Mouse (Mus musculus) embryonic stem cell, embryonic (primary cell): ENCODE measurements at regions not wholly inside any gene's neighbourhood (a gene's known extent, or its start where the extent isn't known, plus 50 kb on each side); places are given as distances from the start of the nearest gene placed in this dataset.

Experiments used
- CTCF ChIA-PET, 4 experiments: fragments of 300-600 bp in 2 of 4; fragments of 350-600 bp in 2 of 4; sonication (Branson Sonifier 250); formaldehyde crosslinking; loops; one replicate each; lab custom pipeline; 2022; ENCODE audit warnings: inconsistent platforms in 2 of 4; lab: Charles Lee
- POLR2A ChIA-PET, 4 experiments: fragments of 300-600 bp in 2 of 4; fragments of 350-600 bp in 2 of 4; sonication (Branson Sonifier 250); formaldehyde crosslinking; loops; one replicate each; lab custom pipeline; 2022; ENCODE audit warnings: antibody characterized with exemption in 4 of 4, inconsistent platforms in 1 of 4; lab: Charles Lee

DNA sequence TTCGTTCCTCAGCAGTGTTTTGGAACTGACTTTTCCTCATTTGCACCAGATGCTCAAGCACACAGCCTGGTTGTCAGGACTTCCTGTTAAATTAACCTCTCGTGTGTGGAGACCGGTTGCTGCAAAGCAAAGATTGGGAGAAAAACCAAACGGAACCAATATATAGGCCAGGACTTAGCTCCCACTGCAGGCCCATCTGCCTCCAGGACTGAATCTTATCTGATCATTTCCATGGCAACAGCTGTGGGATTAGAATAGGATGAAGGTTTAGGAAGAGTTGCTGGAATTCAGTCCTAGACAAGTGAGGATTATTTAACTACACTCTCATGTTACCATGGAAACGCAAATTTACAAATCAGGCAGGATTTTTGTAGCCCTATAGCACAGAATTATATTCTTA, 154.4 kb upstream of the Slco3a1 start:
- POLR2A ChIA-PET, result interaction anchor here in 1 of 4 experiments (0.6 kb wide), 1 partner anchor 233 kb away, joined by 3 read pairs; no protein-coding TSS in a partner anchor
- CTCF ChIA-PET, result no interaction called here

DNA sequence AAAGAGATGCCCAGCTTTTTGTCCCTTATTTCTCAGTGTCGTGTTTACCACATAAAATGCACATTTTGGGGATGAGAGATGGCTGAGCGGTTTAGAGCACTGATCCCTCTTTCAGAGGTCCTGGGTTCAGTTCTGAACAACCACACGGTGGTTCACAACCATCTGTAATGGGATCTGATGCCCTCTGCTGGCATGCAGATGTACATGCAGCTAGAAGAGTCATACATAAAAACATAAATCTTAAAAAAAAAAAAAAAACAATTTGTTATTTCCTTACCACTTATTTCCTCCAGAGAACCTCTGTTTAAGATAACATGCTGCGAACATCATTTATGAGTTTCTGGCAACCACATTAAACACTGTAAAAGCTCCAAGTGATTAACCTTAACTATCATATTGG, 149.0 kb upstream of the Slco3a1 start:
- ChIA-PET POLR2A (interaction anchor here in 1 of 4 experiments (0.7 kb wide), 1 partner anchor 853 kb away, joined by 7 read pairs; no protein-coding TSS in a partner anchor), CTCF (interaction anchor here (0.6 to 1.7 kb wide), 9 partner anchors 11 to 1977 kb away, joined by 3 to 6 read pairs (median 3); partner anchors contain the start of gene Slco3a1 (in 1 of the 4))

DNA sequence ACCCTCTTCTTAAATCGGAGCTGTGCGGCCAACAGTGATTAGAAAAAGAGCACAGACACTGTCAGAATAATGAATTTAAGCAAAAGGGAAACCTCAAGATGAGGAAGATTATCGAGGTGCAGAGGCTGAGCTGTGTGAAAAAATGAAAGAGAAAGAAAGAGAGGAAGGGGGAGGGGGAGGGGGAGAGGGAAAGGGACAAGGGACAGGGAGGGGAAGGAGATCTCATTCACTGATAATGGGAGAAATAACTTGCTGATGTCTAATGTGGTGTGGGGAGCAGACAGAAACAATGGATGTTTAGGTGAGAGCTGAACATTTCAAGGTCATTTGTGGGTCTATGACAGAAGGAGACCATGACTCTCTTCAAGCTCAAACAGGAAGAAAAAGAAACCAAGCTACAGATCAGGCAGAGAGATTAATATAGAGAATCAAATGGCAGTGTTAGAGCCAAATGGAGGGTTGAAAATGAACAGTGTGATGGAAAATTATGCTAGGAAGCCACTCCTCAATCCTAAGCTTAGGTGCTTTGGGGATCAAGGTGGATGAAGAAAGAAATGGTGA, 143.3 kb upstream of the Slco3a1 start:
- ChIA-PET POLR2A (no interaction called here), CTCF (no interaction called here)

DNA sequence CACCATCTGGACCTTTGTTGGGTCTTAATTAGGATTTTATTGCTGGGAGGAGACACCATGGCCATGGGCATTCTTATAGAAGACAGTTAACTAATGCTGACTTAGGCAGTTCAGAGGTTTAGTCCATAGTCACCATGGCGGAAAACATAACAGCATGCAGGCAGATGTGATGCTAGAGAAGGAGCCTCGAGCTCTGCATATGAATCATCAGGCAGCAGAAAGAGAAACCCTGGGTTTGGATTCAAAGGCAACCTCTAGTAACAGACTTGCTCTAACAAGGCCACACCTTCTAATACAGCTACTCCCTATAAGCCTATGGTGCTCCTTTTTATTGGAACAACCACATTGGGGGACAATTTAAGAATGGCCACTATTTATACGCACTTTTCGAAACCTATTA, 141.7 kb upstream of the Slco3a1 start:
- CTCF ChIA-PET, result no interaction called here
- POLR2A ChIA-PET, result no interaction called here

DNA sequence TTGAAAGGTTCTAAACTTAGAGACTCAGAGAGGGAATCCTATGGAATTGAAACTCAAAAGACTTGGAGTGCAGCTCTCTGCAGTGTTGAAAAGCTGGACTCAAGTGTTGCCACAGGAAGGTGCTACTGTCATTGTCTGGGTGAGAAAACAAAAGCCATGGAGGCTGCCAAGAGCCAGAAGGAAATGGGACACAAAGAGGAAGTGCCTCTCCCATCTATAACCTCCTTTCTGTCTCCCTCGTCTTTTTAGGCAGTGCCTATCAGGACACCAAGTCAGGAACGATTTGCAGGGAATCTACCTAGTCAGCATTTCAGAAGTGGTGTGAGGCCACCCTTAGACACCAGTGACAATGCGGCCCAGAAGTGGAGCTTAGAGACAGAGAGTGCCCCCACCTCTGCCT, 138.5 kb upstream of the Slco3a1 start:
- CTCF ChIA-PET, result interaction anchor here in 1 of 4 experiments (0.7 kb wide), 1 partner anchor 139 kb away, joined by 3 read pairs; no protein-coding TSS in a partner anchor
- POLR2A ChIA-PET, result no interaction called here

DNA sequence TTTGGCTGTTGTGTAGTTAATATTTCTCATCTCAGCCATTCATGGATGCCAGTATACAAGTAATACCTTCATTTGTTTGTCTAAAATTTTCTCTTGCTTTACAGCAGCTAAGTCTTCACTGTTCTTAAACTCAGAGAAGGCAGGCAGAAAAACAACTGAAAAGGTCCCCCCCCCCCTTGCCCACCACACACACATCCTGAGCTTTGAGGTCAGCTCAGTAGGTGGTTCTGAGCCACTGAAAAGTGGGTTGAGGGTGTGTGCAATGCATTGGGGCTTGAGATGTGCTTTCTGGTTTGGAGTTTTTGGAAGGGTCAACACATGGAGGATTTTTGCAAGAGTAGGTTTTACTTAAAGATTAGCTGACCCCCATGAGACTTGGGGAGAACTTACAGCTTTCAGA, 136.1 kb upstream of the Slco3a1 start:
- ChIA-PET POLR2A (interaction anchor here in 1 of 4 experiments (0.7 kb wide), 1 partner anchor 542 kb away, joined by 3 read pairs; no protein-coding TSS in a partner anchor), CTCF (interaction anchor here in 1 of 4 experiments (0.6 to 0.7 kb wide), 2 partner anchors 123 to 647 kb away, joined by 3 to 5 read pairs; no protein-coding TSS in a partner anchor)

DNA sequence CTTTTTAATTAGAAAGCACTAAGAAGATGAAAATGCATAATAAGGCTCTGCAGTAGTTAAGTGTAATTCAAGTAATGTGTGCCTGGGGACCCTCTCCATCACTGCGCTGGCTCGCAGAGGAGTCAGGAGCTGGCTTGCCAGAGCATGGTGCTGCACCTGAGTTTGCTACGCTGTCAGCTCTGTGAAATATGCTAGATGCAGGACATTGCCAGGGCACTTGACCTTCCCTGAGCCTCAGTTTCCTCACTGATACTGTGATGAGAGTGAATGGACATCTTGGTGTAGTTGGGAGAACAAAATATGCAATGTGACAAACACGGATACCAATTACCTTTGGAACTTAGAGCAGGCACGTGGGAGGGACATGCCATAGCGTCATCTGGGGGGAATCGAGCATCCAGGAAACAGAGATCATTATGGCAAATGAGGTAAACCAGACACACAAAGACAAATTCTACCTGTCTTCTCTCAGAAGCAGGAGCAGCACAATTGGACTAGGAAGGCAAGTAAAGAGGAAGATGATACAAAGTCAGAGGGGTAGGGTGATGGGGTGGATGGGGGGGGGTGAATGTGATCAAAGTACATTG, 133.6 kb upstream of the Slco3a1 start:
- POLR2A ChIA-PET, result no interaction called here
- CTCF ChIA-PET, result no interaction called here

DNA sequence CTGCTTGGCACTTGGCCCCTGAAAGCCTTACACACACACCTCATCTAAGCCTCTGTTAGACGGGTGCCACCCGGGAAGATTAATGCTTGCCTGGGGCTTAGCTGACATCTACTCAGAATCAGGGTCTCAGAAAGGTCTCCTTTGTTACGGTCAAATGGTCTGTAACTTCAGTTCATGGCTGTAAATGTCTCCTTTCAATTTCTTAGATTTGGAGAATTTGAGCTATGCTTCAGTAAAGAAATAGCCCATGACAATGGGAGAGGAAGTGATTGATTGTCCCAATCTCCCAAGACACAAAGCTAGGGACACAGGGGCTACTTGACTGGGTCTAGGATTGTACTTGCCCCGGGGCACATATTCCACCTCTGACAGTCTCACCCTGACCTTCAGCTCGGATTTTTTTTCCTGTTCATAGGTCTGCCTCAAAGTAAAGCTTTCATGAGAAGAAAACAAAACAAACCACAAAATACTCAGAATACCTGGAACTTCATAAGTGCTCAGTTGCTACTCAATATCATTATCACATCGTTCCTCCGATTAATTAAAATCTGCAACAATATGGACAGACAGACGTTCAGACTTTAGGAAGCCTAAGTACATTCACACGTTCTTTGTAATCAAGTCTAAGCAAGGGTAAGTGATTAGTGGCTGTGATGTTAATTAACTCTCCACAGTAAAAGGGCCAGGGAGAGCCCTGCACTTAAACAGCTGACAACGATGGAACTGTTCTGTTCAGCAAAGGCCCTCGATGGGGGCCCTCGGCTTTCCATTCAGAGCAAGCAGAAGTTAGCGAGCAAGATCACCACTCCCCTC, 132.9 kb upstream of the Slco3a1 start:
- POLR2A ChIA-PET, result interaction anchor here in 1 of 4 experiments (0.6 kb wide), 1 partner anchor 122 kb away, joined by 4 read pairs; no protein-coding TSS in a partner anchor
- CTCF ChIA-PET, result no interaction called here

DNA sequence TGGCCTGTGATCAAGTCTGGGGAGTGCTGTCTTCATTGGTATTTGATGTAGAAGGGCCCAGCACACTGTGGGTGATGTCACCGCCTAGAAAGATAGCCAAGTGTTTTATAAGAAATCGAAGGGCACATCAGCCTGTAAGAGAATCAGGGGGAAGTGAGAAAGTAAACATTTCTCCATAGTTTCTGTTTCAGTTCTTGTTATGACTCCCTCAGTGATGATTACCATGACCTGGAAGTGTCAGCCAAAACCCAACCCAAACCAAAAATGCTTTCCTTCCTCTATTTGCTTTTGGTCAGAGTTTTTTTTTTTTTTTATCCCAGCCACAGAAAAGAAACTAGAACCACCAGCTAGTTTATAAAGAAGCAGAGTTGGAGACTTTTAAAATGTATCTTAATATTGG, 129.4 kb upstream of the Slco3a1 start:
- POLR2A ChIA-PET, result no interaction called here
- CTCF ChIA-PET, result no interaction called here

DNA sequence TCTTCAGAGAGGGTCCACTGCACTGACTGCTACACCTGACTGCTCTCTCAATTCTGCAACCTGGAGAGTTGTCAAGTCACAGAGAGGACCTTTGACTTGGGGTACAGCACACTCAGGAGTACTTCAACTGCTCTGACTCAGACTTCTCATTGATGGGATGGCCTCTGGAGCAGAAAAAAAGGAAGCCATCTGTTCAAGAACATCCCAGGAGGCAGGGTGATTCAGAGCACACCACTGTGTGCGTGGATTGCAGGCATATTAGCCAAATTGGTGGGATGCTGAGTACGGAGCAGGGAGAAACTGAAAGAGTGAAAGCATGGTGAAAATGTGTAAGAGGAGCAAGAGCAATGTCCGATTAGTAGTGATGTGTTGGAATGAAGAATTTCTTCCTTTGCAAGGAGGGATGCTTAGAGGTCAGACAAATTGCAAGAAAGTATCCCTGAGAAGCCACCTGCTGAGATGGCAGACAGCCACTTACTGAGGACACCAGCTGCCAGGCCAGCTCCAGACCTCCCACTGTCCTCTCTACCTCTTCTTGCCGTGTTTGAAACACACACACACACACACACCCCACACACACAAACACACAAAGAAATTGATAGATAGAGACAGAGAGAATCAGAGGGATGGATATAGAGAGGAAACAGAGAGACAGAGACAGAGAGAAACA, 119.2 kb upstream of the Slco3a1 start:
- CTCF ChIA-PET, result no interaction called here
- POLR2A ChIA-PET, result no interaction called here

DNA sequence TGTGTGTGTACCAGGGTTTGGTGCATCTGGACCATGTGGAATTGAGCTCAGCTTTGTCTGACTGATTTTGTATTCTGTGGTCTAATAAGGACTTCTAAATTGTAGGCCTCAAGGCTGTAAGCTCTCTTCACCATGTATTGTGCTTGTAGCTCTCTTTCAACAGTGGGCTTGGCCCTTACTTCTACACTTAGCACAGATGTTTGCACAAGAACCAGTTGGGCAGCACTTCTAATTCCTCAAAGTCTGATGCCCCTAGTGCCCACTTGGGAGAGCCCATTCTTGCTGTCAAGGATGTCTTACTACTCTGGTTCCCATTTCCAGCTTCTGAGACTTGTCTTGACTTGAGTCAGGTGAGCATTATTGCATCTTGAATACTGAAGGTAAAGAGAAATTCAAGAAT, 114.5 kb upstream of the Slco3a1 start:
- ChIA-PET POLR2A (no interaction called here), CTCF (no interaction called here)

DNA sequence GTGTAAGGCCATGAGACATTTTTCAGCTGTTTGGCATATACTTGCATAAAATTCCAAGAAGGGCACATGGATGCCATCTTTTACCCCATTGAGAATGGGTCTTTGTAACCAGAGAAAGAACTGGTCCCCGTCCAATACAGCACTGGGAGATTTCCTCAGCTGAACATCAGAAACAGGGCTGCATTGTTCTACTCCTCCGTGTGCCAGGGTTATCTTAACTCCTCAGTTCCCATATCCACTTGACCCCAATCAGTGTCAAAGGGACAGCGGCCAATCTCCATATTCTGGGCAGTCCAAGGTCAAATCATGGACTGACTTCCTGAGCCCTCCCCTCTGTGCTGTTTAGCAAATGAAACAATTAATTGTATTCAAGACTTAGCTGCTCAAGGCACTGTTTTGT, 112.5 kb upstream of the Slco3a1 start:
- ChIA-PET POLR2A (no interaction called here), CTCF (interaction anchor here in 1 of 4 experiments (0.6 kb wide), 1 partner anchor 167 kb away, joined by 4 read pairs; no protein-coding TSS in a partner anchor)

DNA sequence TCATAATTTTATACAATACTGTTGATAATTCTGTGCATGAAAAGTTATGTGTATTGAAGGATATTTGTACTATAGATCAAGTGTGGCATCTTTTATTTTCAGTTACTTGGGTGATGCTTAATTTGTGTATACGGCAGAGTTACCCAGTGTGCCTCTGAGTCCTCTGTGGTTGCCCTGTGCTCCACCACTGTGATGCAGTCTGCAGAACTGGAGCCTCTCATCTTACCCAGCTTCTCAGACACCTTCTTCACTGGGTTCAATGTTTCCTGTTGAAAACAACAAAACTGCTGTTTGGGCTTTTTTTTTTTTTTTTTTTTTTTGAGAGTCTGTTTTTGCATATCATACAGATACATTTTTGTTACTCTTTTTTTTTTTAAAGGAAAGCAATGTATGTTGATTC, 109.2 kb upstream of the Slco3a1 start:
- CTCF ChIA-PET, result no interaction called here
- POLR2A ChIA-PET, result no interaction called here

DNA sequence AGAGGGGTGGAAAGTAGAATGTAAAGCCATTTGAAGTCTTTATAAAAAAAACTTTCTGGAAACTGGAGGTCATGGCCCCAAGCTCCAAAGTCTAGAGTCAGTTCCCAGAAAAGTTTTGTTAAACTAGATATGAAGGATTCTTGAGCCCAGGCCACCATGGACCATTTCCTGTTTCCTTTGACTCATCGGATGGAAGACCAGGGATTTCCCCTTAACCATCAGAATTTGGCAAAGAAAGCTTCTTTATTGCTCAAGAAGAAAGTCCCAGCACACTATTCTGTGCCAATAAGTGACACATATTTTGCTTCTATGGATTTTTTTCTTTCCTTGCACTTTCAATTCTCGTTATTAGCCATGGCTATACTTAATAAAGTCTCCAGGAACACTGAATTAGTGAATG, 92.7 kb upstream of the Slco3a1 start:
- POLR2A ChIA-PET, result no interaction called here
- CTCF ChIA-PET, result no interaction called here

DNA sequence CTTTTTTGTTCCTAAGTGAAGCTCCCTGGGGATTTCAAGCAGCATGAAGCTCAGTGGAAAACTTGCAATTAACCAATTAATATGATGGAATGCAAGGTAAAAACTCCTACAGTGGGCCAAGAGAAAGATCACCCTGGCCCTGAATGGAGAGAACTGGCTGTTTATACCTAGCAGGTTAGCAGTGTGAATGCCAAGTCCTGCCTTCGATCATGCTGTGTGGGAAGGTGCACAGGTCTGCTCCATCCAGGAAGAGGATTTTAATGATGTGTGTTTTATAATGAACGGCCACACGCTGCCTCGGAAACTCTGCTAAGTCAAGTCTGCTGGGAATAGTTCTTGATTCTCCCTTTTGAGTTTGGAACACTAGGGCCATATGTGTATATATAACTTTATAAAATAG, 85.6 kb upstream of the Slco3a1 start:
- ChIA-PET POLR2A (no interaction called here), CTCF (no interaction called here)

DNA sequence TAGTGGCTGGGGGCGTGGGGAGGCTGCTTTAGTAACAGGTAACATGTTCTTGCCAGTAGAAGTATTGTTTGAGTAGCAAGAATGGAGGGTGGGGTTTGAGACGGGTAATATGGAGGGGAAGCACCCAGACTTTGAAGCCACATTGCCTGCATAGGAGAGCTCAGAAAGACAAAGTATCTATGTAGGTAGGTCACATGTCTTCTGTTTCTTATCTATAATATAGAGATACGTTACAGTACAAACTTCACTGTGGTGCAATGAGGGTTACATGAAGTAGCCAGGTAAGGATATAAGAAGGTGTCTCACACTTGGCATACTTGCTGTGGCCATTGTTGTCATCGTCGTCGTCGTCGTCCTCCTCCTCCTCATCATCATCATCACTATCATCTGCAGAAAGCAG, 77.6 kb upstream of the Slco3a1 start:
- CTCF ChIA-PET, result interaction anchor here in 1 of 4 experiments (0.6 kb wide), 1 partner anchor 148 kb away, joined by 3 read pairs; no protein-coding TSS in a partner anchor
- POLR2A ChIA-PET, result no interaction called here

DNA sequence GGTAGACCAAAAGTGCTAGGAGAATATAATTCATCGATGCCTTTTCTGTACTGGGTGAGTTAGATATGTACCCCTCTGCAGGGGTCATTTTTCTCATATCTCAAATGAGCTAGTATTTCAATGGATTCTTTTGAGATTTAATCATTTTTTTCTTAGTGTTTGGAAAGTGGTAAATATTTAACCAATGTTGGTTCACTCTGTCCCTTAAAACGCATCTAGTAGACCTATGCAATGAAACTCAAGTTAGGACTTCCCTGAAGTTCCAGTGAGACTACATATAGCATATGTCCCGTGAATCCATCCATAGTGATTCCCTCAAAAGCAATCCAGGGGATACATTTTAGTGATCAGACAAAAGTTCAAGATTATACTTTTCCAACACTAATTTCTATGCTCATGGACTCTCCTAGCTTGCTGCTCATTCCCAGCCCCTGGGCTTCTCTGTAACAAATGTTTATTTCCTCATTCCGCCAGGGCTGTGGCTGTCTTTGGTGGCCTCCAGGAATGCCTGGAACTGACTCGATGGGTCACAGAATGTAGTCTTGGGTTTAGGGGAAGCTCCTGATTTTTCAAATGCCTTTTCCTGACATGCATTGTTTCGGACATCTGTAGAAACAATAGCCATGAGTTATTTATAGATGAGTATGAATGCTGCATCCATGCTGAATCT, 74.4 kb upstream of the Slco3a1 start:
- POLR2A ChIA-PET, result interaction anchor here in 2 of 4 experiments (0.6 to 1.4 kb wide), 2 partner anchors 61 to 75 kb away, joined by 6 to 7 read pairs; no protein-coding TSS in a partner anchor
- CTCF ChIA-PET, result no interaction called here
